In the genomic region with DNA sequence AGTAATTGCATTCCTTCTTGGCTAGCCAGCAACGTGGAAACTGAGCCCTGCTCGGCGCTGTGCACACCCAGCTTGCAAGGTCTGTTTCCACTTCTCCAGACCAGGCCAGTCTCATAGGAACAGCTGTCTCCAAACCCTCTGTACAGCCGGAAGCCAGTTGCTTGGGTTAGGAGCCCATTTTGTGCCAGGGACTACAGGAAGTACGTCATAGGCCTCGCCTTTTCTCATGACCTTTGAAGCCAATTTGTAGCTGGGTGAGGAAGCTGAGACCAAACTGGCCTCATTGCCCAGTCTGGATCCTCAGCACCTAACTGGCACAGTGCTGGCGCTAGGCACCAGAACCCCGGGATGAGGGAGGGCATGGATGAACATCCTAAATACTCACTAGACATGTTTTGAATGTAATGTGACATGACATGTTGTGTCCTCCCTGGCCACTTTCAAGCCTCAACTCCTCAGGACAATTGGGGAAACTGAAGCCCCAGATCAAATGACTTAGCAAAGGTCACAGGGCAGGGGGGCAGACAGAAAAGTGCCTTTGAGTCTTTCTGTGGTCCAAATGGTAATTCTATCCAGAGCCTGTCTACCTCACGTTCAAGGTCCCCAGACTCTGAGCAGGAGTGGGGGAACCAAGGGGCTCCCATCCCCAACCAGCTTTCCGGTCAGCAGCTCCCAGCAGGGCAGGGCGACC, we compare ENCODE assay signal across 8 mouse cellular contexts.
A peak's percentile ranks its signal among the peaks of the same experiment; 100 is the strongest.
DNase-seq lines count a peak whose midpoint lies in the region; ATAC-seq and TF ChIP-seq lines count a peak whose summit lies in the region.

No protein-coding gene starts in this region.

- WGBS in bone marrow, adult 2 months: 44% methylated on average over 11 of the region's 11 CpGs
- WGBS in liver, embryonic 16.5 days (ENCODE audit: insufficient replicate concordance): 37% methylated on average over 11 of the region's 11 CpGs

- H3K27ac ChIP-seq in bone marrow, adult 2 months (ENCODE audit: control insufficient read depth, insufficient read depth, low read depth, low read length, poor library complexity): peak overlapping the region; percentile 52
- H3K27ac ChIP-seq in liver, embryonic 16.5 days (ENCODE audit: low read length): 0 out of 2 replicates have a peak overlapping the region, but pooled peaks have one; percentile 8

- peak overlapping the region; percentile 54 for H3K4me2 ChIP-seq in liver, embryonic 16.5 days (ENCODE audit: low read depth, low read length)

- no peaks in the 10 kb centered on the region for H3K27me3 ChIP-seq in liver, embryonic 16.5 days (ENCODE audit: control insufficient read depth, insufficient read depth, low read depth, low read length)

- no peak for TF ChIP-seq POLR2A in bone marrow, adult 2 months (IDR thresholded peaks at IDR 0.05; ENCODE audit: borderline replicate concordance, control insufficient read depth, low read depth, low read length)

- peak; percentile 29 for ATAC-seq in inflammation-experienced regulatory T-cells, adult 6 months
- ATAC-seq in liver, embryonic 16.5 days (ENCODE audit: low read depth): no peak

- TF ChIP-seq CTCF in bone marrow, adult 2 months (IDR thresholded peaks at IDR 0.05; ENCODE audit: control insufficient read depth, insufficient read depth, low read length): no peak

- no peak overlapping the region; the same call in 1 of the 2 replicates for H3K9ac ChIP-seq in liver, embryonic 16.5 days (ENCODE audit: low read depth, low read length)

- no peaks in the 10 kb centered on the region for H3K9me3 ChIP-seq in liver, embryonic 16.5 days (replicated peaks; ENCODE audit: control insufficient read depth, low read length)

- peaks cover 8% of the 10 kb centered on the region for H3K4me1 ChIP-seq in bone marrow, adult 2 months (ENCODE audit: control insufficient read depth, insufficient read depth, low read length)
- H3K4me1 ChIP-seq in liver, embryonic 16.5 days (ENCODE audit: control insufficient read depth, low read depth, low read length): peaks cover 14% of the 10 kb centered on the region

- H3K36me3 ChIP-seq in liver, embryonic 16.5 days (ENCODE audit: control insufficient read depth, insufficient read depth): no peaks in the 10 kb centered on the region

- DNase-seq in cerebellum, adult 11 months: peak; percentile 4
- no peak for DNase-seq in cerebellum, adult 18-20 months
- peak; percentile 86 for DNase-seq in gastrocnemius, postnatal 25 days
- peak; percentile 51 for DNase-seq in neural tube, embryonic 10.5 days (ENCODE audit: extremely low spot score, low spot score)
- DNase-seq in right cerebral cortex, postnatal 36 days (ENCODE audit: low spot score in 2 of 2): no peak

- peak overlapping the region; percentile 62 for H3K4me3 ChIP-seq in bone marrow, adult 2 months (replicated peaks; ENCODE audit: control insufficient read depth, low read depth, low read length)
- peak overlapping the region; percentile 43 for H3K4me3 ChIP-seq in liver, embryonic 16.5 days (ENCODE audit: low read depth, low read length)

Comparison
In these comparisons a context has a peak if more than half of its experiments do, and no peak if none do; other contexts are left out.
1. DNase-seq: peak in cerebellum, adult 11 months (single experiment), gastrocnemius, postnatal 25 days (single experiment) and neural tube, embryonic 10.5 days (single experiment); none in cerebellum, adult 18-20 months (0 of 2) and right cerebral cortex, postnatal 36 days (0 of 2).